Mouse (Mus musculus): ENCODE data around the gene Ube2e2.
"Not testable (repeated sequence)": the region's sequence is repeated elsewhere in the genome, so short reads cannot be mapped to it uniquely, and the experiment has no call there.

The Ube2e2 gene

GRCm38 (mm10) chr14:18754001-18754400 is 140.1 kb downstream of the Ube2e2 start:
- no peak for DNase-seq (ENCODE audit: low read depth)

- DNase-seq (ENCODE audit: low read depth) = no peak
Observed at GRCm38 (mm10) chr14:18731154-18731553, 162.9 kb downstream of the Ube2e2 start.

GRCm38 (mm10) chr14:18720601-18721591 is 173.2 kb downstream of the Ube2e2 start:
- no peak for DNase-seq (ENCODE audit: low read depth)

- DNase-seq (ENCODE audit: low read depth) = no peak
Observed at GRCm38 (mm10) chr14:18716970-18717369, 177.1 kb downstream of the Ube2e2 start.

GRCm38 (mm10) chr14:18715529-18715928 is 178.5 kb downstream of the Ube2e2 start:
- DNase-seq (ENCODE audit: low read depth) = no peak

- DNase-seq (ENCODE audit: low read depth) = no peak
Observed at GRCm38 (mm10) chr14:18697662-18698225, 196.3 kb downstream of the Ube2e2 start.

GRCm38 (mm10) chr14:18696418-18696817 is 197.6 kb downstream of the Ube2e2 start:
- DNase-seq (ENCODE audit: low read depth) = not testable (repeated sequence)

- no peak for DNase-seq (ENCODE audit: low read depth)
Observed at GRCm38 (mm10) chr14:18678121-18678836, 215.8 kb downstream of the Ube2e2 start.

GRCm38 (mm10) chr14:18670712-18671111 is 223.4 kb downstream of the Ube2e2 start:
- no peak for DNase-seq (ENCODE audit: low read depth)

- no peak for DNase-seq (ENCODE audit: low read depth)
Observed at GRCm38 (mm10) chr14:18669301-18669935, 224.6 kb downstream of the Ube2e2 start.

GRCm38 (mm10) chr14:18668309-18668708 is 225.8 kb downstream of the Ube2e2 start:
- DNase-seq (ENCODE audit: low read depth) = not testable (repeated sequence)

GRCm38 (mm10) chr14:18667755-18668154 is 226.3 kb downstream of the Ube2e2 start:
- no peak for DNase-seq (ENCODE audit: low read depth)

GRCm38 (mm10) chr14:18666251-18666650 is 227.8 kb downstream of the Ube2e2 start:
- DNase-seq (ENCODE audit: low read depth) = no peak

- no peak for DNase-seq (ENCODE audit: low read depth)
Observed at GRCm38 (mm10) chr14:18665267-18666024, 228.6 kb downstream of the Ube2e2 start.

- no peak for DNase-seq (ENCODE audit: low read depth)
Observed at GRCm38 (mm10) chr14:18663666-18664065, 230.4 kb downstream of the Ube2e2 start.

GRCm38 (mm10) chr14:18657777-18658753 is 236.0 kb downstream of the Ube2e2 start:
- DNase-seq (ENCODE audit: low read depth) = no peak

- no peak for DNase-seq (ENCODE audit: low read depth)
Observed at GRCm38 (mm10) chr14:18649123-18649675, 244.9 kb downstream of the Ube2e2 start.

- no peak for DNase-seq (ENCODE audit: low read depth)
Observed at GRCm38 (mm10) chr14:18641656-18642055, 252.4 kb downstream of the Ube2e2 start.

- DNase-seq (ENCODE audit: low read depth) = peak; percentile 11
Observed at GRCm38 (mm10) chr14:18638753-18639456, 255.2 kb downstream of the Ube2e2 start.

Data from fibroblast of lung, adult 2 months (primary cell).